Mouse (Mus musculus): ENCODE data around the gene Sprr2a1. TPM values are rescaled to one million over a fixed set of nuclear protein-coding genes. Genes with fewer than 3 reads are reported as not detected.
"Not testable (repeated sequence)": the region's sequence is repeated elsewhere in the genome, so short reads cannot be mapped to it uniquely, and the experiment has no call there.

Gene Sprr2a1
- polyA plus RNA-seq (2014; fragmentation: Nextera tagmentation; extraction: Ambion mirVana), result not detected in 2 replicates

DNA sequence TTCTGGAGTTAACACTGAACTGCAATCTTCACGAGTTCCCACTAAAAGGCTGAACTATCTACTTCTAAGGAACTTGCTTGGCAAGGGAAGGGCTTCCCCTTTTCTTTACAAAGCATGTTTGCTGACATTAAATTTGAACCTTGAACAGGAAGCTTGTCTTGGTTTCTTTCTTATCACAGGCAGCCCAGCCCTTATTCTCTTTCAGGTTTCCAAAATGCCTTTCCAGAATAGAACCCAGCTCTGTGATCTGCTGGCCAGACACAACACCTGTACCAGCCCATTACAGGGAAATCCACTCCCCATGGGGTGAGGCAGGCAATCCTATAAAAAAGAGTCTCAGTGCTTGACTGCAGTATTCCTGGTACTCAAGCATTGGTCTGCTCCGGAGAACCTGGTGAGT lies at the start of gene Sprr2a1, which contains the start of gene Sprr2a2:
Sprr2a1 (plus strand) TSS at position 231 of the 400 bp plus-strand sequence.
Sprr2a2 (plus strand) TSS at position 352 of the 400 bp plus-strand sequence.
- H3K9ac ChIP-seq (replicated peaks; ENCODE audit: low read length); ATAC-seq (replicated peaks; ENCODE audit: insufficient number of reproducible peaks, low FRiP score, low TSS enrichment, low read depth); H3K27ac ChIP-seq (replicated peaks; ENCODE audit: low read depth, low read length); H3K4me3 ChIP-seq (ENCODE audit: low read depth, low read length); H3K4me1 ChIP-seq (ENCODE audit: control insufficient read depth, insufficient read depth, low read length); DNase-seq (ENCODE audit: low spot score); H3K4me2 ChIP-seq (ENCODE audit: low read depth, low read length); H3K36me3 ChIP-seq (replicated peaks; ENCODE audit: control insufficient read depth, insufficient read depth, low read depth, low read length); H3K9me3 ChIP-seq (replicated peaks; ENCODE audit: control insufficient read depth, low read length); H3K27me3 ChIP-seq (ENCODE audit: control insufficient read depth, insufficient read depth, low read length): not testable (repeated sequence)
- WGBS, result no CpG with 5 or more reads among the region's 2 CpGs

DNA sequence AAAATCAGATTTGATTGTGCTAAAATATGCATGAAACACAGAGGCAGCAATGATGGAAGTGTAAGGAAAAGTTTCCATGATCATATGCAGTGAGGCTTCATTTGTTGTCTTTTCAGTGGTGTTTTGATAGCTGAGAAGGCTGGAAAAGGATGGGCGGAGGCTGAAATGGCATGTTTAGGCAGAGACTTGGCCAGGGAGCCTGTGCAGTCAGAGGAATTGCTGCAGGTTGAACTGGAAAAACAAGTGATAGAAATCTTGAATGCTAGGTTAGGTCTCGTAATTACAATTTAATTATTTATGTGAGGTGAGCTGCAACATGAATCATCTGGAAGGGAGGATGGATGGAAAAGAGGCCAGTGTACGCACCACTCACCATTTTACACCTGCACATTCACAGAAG lies 45.8 kb upstream of the Sprr2a1 start:
- Histone ChIP-seq H3K27me3 (ENCODE audit: control insufficient read depth, insufficient read depth, low read length) (no peaks in the 10 kb centered on the region), H3K36me3 (replicated peaks; ENCODE audit: control insufficient read depth, insufficient read depth, low read depth, low read length) (no peaks in the 10 kb centered on the region), H3K9me3 (replicated peaks; ENCODE audit: control insufficient read depth, low read length) (no peaks in the 10 kb centered on the region), H3K4me3 (ENCODE audit: low read depth, low read length) (no peak overlapping the region), H3K9ac (replicated peaks; ENCODE audit: low read length) (no peak overlapping the region), H3K4me1 (ENCODE audit: control insufficient read depth, insufficient read depth, low read length) (no peaks in the 10 kb centered on the region), H3K27ac (replicated peaks; ENCODE audit: low read depth, low read length) (no peak overlapping the region), H3K4me2 (ENCODE audit: low read depth, low read length) (no peak overlapping the region)
- DNase-seq (ENCODE audit: low spot score) (peak; percentile 10), ATAC-seq (replicated peaks; ENCODE audit: insufficient number of reproducible peaks, low FRiP score, low TSS enrichment, low read depth) (no peak)
- 79% methylated on average over 3 of the region's 3 CpGs for WGBS

DNA sequence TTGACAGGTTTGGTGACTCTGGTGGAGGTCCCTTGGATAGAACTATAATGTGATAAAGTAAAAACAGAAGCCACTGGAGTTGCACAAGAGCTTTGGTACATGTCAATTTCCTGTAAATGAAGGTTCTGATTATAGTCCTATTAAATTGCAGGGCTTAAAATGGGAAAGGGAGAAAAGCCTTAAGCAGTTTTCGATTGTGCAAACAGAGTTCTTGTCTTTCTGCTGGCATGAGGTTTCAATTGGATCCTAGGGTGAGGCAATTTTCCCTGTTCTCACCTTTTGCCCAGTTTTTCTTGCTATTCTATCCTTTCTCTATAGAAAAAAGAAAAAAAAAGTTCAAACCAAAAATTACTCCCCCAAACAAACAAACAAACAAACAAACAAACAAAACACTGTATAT lies 38.7 kb upstream of the Sprr2a1 start:
- ATAC-seq (replicated peaks; ENCODE audit: insufficient number of reproducible peaks, low FRiP score, low TSS enrichment, low read depth) (no peak), DNase-seq (ENCODE audit: low spot score) (no peak)
- H3K36me3 ChIP-seq (replicated peaks; ENCODE audit: control insufficient read depth, insufficient read depth, low read depth, low read length), result no peaks in the 10 kb centered on the region
- WGBS, result 57% methylated on average over 1 of the region's 1 CpGs
- H3K9me3 ChIP-seq (replicated peaks; ENCODE audit: control insufficient read depth, low read length), result no peaks in the 10 kb centered on the region
- no peak overlapping the region for H3K4me2 ChIP-seq (ENCODE audit: low read depth, low read length)
- no peak overlapping the region for H3K27ac ChIP-seq (replicated peaks; ENCODE audit: low read depth, low read length)
- H3K4me3 ChIP-seq (ENCODE audit: low read depth, low read length), result no peak overlapping the region
- H3K4me1 ChIP-seq (ENCODE audit: control insufficient read depth, insufficient read depth, low read length), result no peaks in the 10 kb centered on the region
- no peak overlapping the region for H3K9ac ChIP-seq (replicated peaks; ENCODE audit: low read length)
- no peaks in the 10 kb centered on the region for H3K27me3 ChIP-seq (ENCODE audit: control insufficient read depth, insufficient read depth, low read length)

DNA sequence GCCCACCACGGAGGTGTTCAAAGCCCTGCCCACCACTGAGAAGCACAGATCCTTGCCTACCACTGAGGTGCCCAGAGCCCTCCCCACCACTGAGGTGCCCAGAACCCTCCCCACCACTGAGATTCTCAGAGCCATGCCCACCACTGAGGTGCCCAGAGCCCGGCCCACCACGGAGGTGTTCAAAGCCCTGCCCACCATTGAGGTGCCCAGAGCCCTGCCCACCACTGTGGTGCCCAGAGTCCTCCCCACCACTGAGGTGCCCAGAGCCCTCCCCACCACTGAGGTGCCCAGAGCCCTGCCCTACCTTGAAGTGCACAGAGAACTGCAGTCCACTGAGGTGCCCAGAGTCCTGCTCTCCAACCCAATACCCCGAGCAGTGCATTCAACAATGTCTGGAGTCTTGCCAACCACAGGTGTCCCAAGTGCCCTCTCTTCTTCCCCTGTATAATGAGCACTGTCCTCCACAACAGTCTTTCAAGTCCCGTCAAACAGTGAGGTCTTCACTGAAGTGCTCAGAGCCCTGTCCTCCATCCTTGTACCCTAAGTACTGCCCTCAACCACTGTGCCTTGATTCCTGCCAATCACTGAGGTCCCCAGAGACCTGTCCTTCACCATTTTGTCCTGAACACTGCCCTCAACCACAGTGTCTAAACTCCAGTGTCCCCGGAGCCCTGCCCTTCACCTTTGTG lies 19.9 kb upstream of the Sprr2a1 start:
- WGBS, result 86% methylated on average over 6 of the region's 6 CpGs
- peak; percentile 29; the same call in 1 of the 2 replicates for ATAC-seq (replicated peaks; ENCODE audit: insufficient number of reproducible peaks, low FRiP score, low TSS enrichment, low read depth)

DNA sequence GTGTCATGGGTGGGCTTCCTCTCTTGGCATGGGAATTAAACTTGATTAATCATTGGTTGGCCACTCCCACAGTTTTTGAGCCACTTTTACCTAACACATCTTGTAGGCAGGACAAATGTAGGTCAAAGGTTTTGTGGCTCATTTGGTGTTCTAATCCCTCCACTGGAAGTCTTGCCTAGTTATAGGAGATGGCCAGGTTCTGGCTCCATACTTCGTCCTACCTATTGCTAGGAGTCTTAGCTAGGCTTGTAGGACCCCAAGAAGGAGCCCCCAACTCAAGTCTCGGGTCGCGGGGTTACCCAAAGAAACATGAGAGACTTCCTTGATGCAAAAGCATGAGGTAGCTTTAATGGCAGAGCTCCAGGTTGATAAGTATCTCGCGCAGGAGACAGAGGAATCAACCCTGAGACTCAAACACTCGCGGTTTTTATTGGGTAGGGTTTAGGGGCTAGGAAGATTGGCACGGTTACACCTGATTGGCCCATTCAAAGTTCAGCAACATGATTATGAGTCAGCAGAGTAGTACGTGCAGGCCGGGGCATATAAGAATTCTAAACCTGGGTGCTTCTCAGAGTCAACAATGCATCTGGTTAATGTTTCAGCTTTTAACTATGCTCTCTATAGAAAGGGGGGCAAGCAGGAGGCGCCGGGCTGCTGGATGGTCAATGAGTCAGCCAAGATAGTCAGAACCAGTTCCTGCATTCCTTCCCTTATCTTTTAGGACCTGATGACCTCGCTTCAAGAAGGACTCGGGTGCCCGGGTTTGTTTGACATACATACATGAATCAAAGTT lies 4.3 kb upstream of the Sprr2a1 start:
- H3K4me1 ChIP-seq (ENCODE audit: control insufficient read depth, insufficient read depth, low read length); H3K9me3 ChIP-seq (replicated peaks; ENCODE audit: control insufficient read depth, low read length); H3K27me3 ChIP-seq (ENCODE audit: control insufficient read depth, insufficient read depth, low read length); H3K36me3 ChIP-seq (replicated peaks; ENCODE audit: control insufficient read depth, insufficient read depth, low read depth, low read length); H3K4me2 ChIP-seq (ENCODE audit: low read depth, low read length); H3K9ac ChIP-seq (replicated peaks; ENCODE audit: low read length); DNase-seq (ENCODE audit: low spot score); H3K27ac ChIP-seq (replicated peaks; ENCODE audit: low read depth, low read length); H3K4me3 ChIP-seq (ENCODE audit: low read depth, low read length); ATAC-seq (replicated peaks; ENCODE audit: insufficient number of reproducible peaks, low FRiP score, low TSS enrichment, low read depth): not testable (repeated sequence)
- whole genome bisulfite sequencing, result no CpG with 5 or more reads among the region's 16 CpGs

More for the DNA sequence above, 19.9 kb upstream of the Sprr2a1 start:
- Histone ChIP-seq H3K4me3 (ENCODE audit: low read depth, low read length) (no peak overlapping the region), H3K4me2 (ENCODE audit: low read depth, low read length) (no peak overlapping the region), H3K9ac (replicated peaks; ENCODE audit: low read length) (no peak overlapping the region), H3K27ac (replicated peaks; ENCODE audit: low read depth, low read length) (no peak overlapping the region), H3K4me1 (ENCODE audit: control insufficient read depth, insufficient read depth, low read length) (no peaks in the 10 kb centered on the region), H3K27me3 (ENCODE audit: control insufficient read depth, insufficient read depth, low read length) (no peaks in the 10 kb centered on the region), H3K36me3 (replicated peaks; ENCODE audit: control insufficient read depth, insufficient read depth, low read depth, low read length) (no peaks in the 10 kb centered on the region), H3K9me3 (replicated peaks; ENCODE audit: control insufficient read depth, low read length) (no peaks in the 10 kb centered on the region)
- no peak for DNase-seq (ENCODE audit: low spot score)

DNA sequence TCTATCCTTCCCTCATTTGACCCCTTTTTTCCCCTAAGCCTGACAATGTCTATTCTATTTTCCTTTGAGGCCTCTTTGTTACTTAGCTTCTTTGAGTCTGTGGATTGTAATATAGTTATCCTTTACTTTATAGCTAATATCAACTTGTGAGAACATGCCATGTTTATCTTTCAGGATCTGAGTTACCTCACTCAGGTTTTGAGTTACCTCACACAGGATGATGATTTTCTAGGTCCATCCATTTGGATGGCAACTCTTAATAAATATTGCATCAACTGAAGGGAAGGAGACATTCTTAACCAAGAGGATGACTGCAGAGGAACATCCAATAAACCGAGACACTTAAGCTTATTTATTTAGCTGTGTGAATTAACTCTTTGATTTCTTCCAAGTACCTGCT lies 3.5 kb upstream of the Sprr2a1 start:
- H3K36me3 ChIP-seq (replicated peaks; ENCODE audit: control insufficient read depth, insufficient read depth, low read depth, low read length); H3K4me1 ChIP-seq (ENCODE audit: control insufficient read depth, insufficient read depth, low read length); H3K4me3 ChIP-seq (ENCODE audit: low read depth, low read length); H3K4me2 ChIP-seq (ENCODE audit: low read depth, low read length); ATAC-seq (replicated peaks; ENCODE audit: insufficient number of reproducible peaks, low FRiP score, low TSS enrichment, low read depth); H3K9ac ChIP-seq (replicated peaks; ENCODE audit: low read length); H3K9me3 ChIP-seq (replicated peaks; ENCODE audit: control insufficient read depth, low read length); DNase-seq (ENCODE audit: low spot score); H3K27me3 ChIP-seq (ENCODE audit: control insufficient read depth, insufficient read depth, low read length); H3K27ac ChIP-seq (replicated peaks; ENCODE audit: low read depth, low read length): not testable (repeated sequence)
- WGBS, result no CpG with 5 or more reads among the region's 1 CpGs

DNA sequence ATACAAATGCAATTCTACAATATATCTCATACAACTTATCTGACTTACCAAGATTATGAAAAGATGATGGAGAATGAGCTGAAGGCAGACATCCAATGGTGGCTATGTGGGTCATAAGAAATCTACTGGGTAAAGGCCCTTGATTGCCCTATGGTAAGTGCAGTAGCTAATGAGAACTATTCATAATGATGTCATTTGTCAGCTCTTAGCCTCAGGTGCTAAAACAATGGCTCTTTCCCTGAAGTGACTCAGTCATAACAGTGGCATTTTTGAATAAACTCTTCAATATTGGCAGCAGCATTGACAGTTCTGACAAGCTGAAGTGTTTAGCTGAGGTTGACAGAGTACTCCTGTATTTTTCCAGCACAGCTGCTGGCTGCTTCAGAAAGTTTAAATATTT lies 1.9 kb upstream of the Sprr2a1 start:
- ATAC-seq (replicated peaks; ENCODE audit: insufficient number of reproducible peaks, low FRiP score, low TSS enrichment, low read depth); H3K27ac ChIP-seq (replicated peaks; ENCODE audit: low read depth, low read length); H3K9ac ChIP-seq (replicated peaks; ENCODE audit: low read length); H3K36me3 ChIP-seq (replicated peaks; ENCODE audit: control insufficient read depth, insufficient read depth, low read depth, low read length); DNase-seq (ENCODE audit: low spot score); H3K4me2 ChIP-seq (ENCODE audit: low read depth, low read length); H3K27me3 ChIP-seq (ENCODE audit: control insufficient read depth, insufficient read depth, low read length); H3K4me3 ChIP-seq (ENCODE audit: low read depth, low read length); H3K4me1 ChIP-seq (ENCODE audit: control insufficient read depth, insufficient read depth, low read length); H3K9me3 ChIP-seq (replicated peaks; ENCODE audit: control insufficient read depth, low read length): not testable (repeated sequence)

DNA sequence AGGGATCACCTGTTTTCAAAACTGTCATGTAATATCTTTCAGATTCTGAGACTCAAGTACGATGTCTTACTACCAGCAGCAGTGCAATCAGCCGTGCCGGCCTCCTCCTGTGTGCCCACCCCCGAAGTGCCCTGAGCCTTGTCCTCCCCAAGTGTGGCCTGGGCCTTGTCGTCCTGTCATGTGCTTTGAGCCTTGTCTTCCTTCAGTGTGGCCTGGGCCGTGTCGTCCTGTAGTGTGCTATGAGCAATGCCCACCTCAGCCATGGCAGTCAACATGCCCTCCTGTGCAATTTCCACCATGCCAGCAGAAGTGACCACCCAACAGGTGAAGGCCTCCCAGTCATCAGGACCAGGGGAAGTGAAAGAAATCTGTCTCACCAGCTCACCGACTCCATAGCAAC lies 3.4 kb downstream of the Sprr2a1 start:
- peak; percentile 58 for ATAC-seq (replicated peaks; ENCODE audit: insufficient number of reproducible peaks, low FRiP score, low TSS enrichment, low read depth)
- no CpG with 5 or more reads among the region's 8 CpGs for WGBS

More for the DNA sequence above, 3.4 kb downstream of the Sprr2a1 start:
- H3K36me3 ChIP-seq (replicated peaks; ENCODE audit: control insufficient read depth, insufficient read depth, low read depth, low read length); H3K4me3 ChIP-seq (ENCODE audit: low read depth, low read length); H3K4me1 ChIP-seq (ENCODE audit: control insufficient read depth, insufficient read depth, low read length); H3K9me3 ChIP-seq (replicated peaks; ENCODE audit: control insufficient read depth, low read length); DNase-seq (ENCODE audit: low spot score); H3K27me3 ChIP-seq (ENCODE audit: control insufficient read depth, insufficient read depth, low read length); H3K27ac ChIP-seq (replicated peaks; ENCODE audit: low read depth, low read length); H3K4me2 ChIP-seq (ENCODE audit: low read depth, low read length); H3K9ac ChIP-seq (replicated peaks; ENCODE audit: low read length): not testable (repeated sequence)

All from embryonic facial prominence, embryonic 11.5 days (tissue).